Mouse (Mus musculus) embryonic facial prominence, embryonic 13.5 days (tissue): ENCODE measurements around the gene Pex6. TPM values are rescaled to one million over a fixed set of nuclear protein-coding genes. Genes with fewer than 3 reads are reported as not detected.
"Not testable (repeated sequence)": the region's sequence is repeated elsewhere in the genome, so short reads cannot be mapped to it uniquely, and the experiment has no call there.

Source experiments
- ATAC-seq: fragments of 200-750 bp; cut with Nextera tagmentation; 2 replicates; pipeline ENCODE4 v1.8.0; 2017; ENCODE audit warnings: low read depth; ENCODE audit not compliant: insufficient number of reproducible peaks, insufficient read depth, low FRiP score, low TSS enrichment
- H3K27ac ChIP-seq: fragments of 300-500 bp; sonication (generic); 2 replicates; pipeline ENCODE4 v1.5.1; 2015; ENCODE audit warnings: moderate library complexity, mild to moderate bottlenecking, inconsistent platforms
- H3K27me3 ChIP-seq: fragments of 300-500 bp; sonication (generic); 2 replicates; pipeline ENCODE4 v1.6.1; 2015; ENCODE audit warnings: mild to moderate bottlenecking, inconsistent platforms
- H3K36me3 ChIP-seq: fragments of 300-500 bp; sonication (generic); 2 replicates; pipeline ENCODE4 v1.6.1; 2015; ENCODE audit warnings: mild to moderate bottlenecking, inconsistent platforms
- H3K4me1 ChIP-seq: fragments of 300-500 bp; sonication (generic); 2 replicates; pipeline ENCODE4 v1.6.1; 2015; ENCODE audit warnings: inconsistent platforms
- H3K4me2 ChIP-seq: fragments of 300-500 bp; sonication (generic); 2 replicates; pipeline ENCODE4 v1.6.1; 2015; ENCODE audit warnings: moderate library complexity, mild to moderate bottlenecking, inconsistent platforms
- H3K4me3 ChIP-seq: fragments of 300-500 bp; sonication (generic); 2 replicates; pipeline ENCODE4 v1.5.1; 2015; ENCODE audit warnings: mild to moderate bottlenecking, inconsistent platforms
- H3K9ac ChIP-seq: fragments of 300-500 bp; sonication (generic); 2 replicates; pipeline ENCODE4 v1.6.1; 2015; ENCODE audit warnings: mild to moderate bottlenecking, inconsistent platforms
- H3K9me3 ChIP-seq: fragments of 300-500 bp; sonication (generic); 2 replicates; pipeline ENCODE4 v1.6.1; 2016; ENCODE audit warnings: inconsistent platforms
- WGBS: fragments of 180-500 bp; shearing (Covaris S2); methylation state at CpG from one replicate; pipeline ENCODE4 v1.1.7; 2015; ENCODE audit warnings: mixed read lengths; 5-methylcytosine and 5-hydroxymethylcytosine counted together
- polyA plus RNA-seq: library from polyadenylated mRNA; unstranded; fragments of >200 nt; fragmentation: Nextera tagmentation; extraction: Ambion mirVana; gene quantifications from 2 replicates; pipeline ENCODE4 v1.2.1, GENCODE M21; 2015

The Pex6 gene
- polyA plus RNA-seq, 1 experiment from 2014 or later = 32.4 TPM

GRCm38 (mm10) chr17:46742986-46743385, 31.7 kb downstream of the Pex6 start:
- Histone ChIP-seq H3K36me3 (peaks cover 60% of the 10 kb centered on the region), H3K4me2 (no peak overlapping the region), H3K9ac (no peak overlapping the region), H3K27me3 (no peaks in the 10 kb centered on the region), H3K4me1 (no peaks in the 10 kb centered on the region), H3K27ac (no peak overlapping the region), H3K4me3 (no peak overlapping the region), H3K9me3 (no peaks in the 10 kb centered on the region)
- ATAC-seq = no peak
- 89% methylated on average over 9 of the region's 9 CpGs for WGBS

- peaks cover 52% of the 10 kb centered on the region for H3K36me3 ChIP-seq
- WGBS = 76% methylated on average over 2 of the region's 2 CpGs
- no peak for ATAC-seq
Observed at GRCm38 (mm10) chr17:46745506-46745905, 34.2 kb downstream of the Pex6 start.

GRCm38 (mm10) chr17:46747234-46747633, 36.0 kb downstream of the Pex6 start:
- H3K9me3 ChIP-seq = no peaks in the 10 kb centered on the region
- ATAC-seq = no peak
- H3K9ac ChIP-seq = no peak overlapping the region
- no peak overlapping the region for H3K27ac ChIP-seq
- no peak overlapping the region for H3K4me3 ChIP-seq
- WGBS = 85% methylated on average over 8 of the region's 8 CpGs
- H3K27me3 ChIP-seq = no peaks in the 10 kb centered on the region
- peaks cover 47% of the 10 kb centered on the region for H3K36me3 ChIP-seq
- no peak overlapping the region for H3K4me2 ChIP-seq
- H3K4me1 ChIP-seq = peaks cover 12% of the 10 kb centered on the region

More at GRCm38 (mm10) chr17:46745506-46745905, 34.2 kb downstream of the Pex6 start:
- Histone ChIP-seq H3K9me3 (no peaks in the 10 kb centered on the region), H3K4me3 (no peak overlapping the region), H3K27ac (no peak overlapping the region), H3K9ac (no peak overlapping the region), H3K4me2 (no peak overlapping the region), H3K27me3 (no peaks in the 10 kb centered on the region), H3K4me1 (peaks cover 3% of the 10 kb centered on the region)

- Histone ChIP-seq H3K4me2 (no peak overlapping the region), H3K9ac (no peak overlapping the region), H3K27me3 (no peaks in the 10 kb centered on the region), H3K4me3 (no peak overlapping the region), H3K36me3 (peaks cover 41% of the 10 kb centered on the region), H3K4me1 (peaks cover 12% of the 10 kb centered on the region), H3K9me3 (no peaks in the 10 kb centered on the region), H3K27ac (no peak overlapping the region)
- 89% methylated on average over 2 of the region's 2 CpGs for WGBS
- ATAC-seq = no peak
Observed at GRCm38 (mm10) chr17:46747806-46748205, 36.5 kb downstream of the Pex6 start.

GRCm38 (mm10) chr17:46749282-46749681, 38.0 kb downstream of the Pex6 start:
- Histone ChIP-seq H3K4me2 (no peak overlapping the region), H3K9me3 (no peaks in the 10 kb centered on the region), H3K4me1 (peaks cover 12% of the 10 kb centered on the region), H3K27me3 (no peaks in the 10 kb centered on the region), H3K4me3 (no peak overlapping the region), H3K27ac (no peak overlapping the region), H3K9ac (no peak overlapping the region), H3K36me3 (peaks cover 27% of the 10 kb centered on the region)
- WGBS = 84% methylated on average over 5 of the region's 5 CpGs
- ATAC-seq = no peak

GRCm38 (mm10) chr17:46750580-46750979, 39.3 kb downstream of the Pex6 start:
- H3K27ac ChIP-seq = peak overlapping the region; percentile 88; the same call in 1 of the 2 replicates
- H3K4me3 ChIP-seq = peak overlapping the region; percentile 75
- peak overlapping the region; percentile 72 for H3K4me2 ChIP-seq
- H3K27me3 ChIP-seq = no peaks in the 10 kb centered on the region
- no peak for ATAC-seq
- H3K36me3 ChIP-seq = peaks cover 18% of the 10 kb centered on the region
- peaks cover 12% of the 10 kb centered on the region for H3K4me1 ChIP-seq
- 91% methylated on average over 4 of the region's 4 CpGs for whole genome bisulfite sequencing
- no peaks in the 10 kb centered on the region for H3K9me3 ChIP-seq
- peak overlapping the region; percentile 77 for H3K9ac ChIP-seq

GRCm38 (mm10) chr17:46751056-46751793, 40.0 kb downstream of the Pex6 start:
- Histone ChIP-seq H3K9me3 (no peaks in the 10 kb centered on the region), H3K27me3 (no peaks in the 10 kb centered on the region), H3K4me3 (peak overlapping the region; percentile 75), H3K4me1 (peaks cover 13% of the 10 kb centered on the region), H3K36me3 (peaks cover 12% of the 10 kb centered on the region), H3K4me2 (peak overlapping the region; percentile 72), H3K9ac (peak overlapping the region; percentile 77), H3K27ac (peak overlapping the region; percentile 88)
- ATAC-seq = peak; percentile 10; the same call in 1 of the 2 replicates
- WGBS = 25% methylated on average over 16 of the region's 16 CpGs

GRCm38 (mm10) chr17:46751794-46752556, 40.7 kb downstream of the Pex6 start, which contains the start of gene Cnpy3:
Gene Cnpy3, minus strand, starts transcription at chr17:46752214.
- Histone ChIP-seq H3K27me3 (no peaks in the 10 kb centered on the region), H3K27ac (peak within 1 kb of the TSS; percentile 88), H3K4me1 (peaks cover 19% of the 10 kb centered on the region), H3K4me3 (peak within 1 kb of the TSS; percentile 75), H3K9me3 (no peaks in the 10 kb centered on the region), H3K9ac (peak within 1 kb of the TSS; percentile 77), H3K4me2 (peak within 1 kb of the TSS; percentile 72), H3K36me3 (peaks cover 4% of the 10 kb centered on the region; the same call in 1 of the 2 replicates)
- WGBS = under 1% methylated on average over 56 of the region's 58 CpGs
- ATAC-seq = peak; percentile 97

- no peaks in the 10 kb centered on the region for H3K9me3 ChIP-seq
- no peak overlapping the region for H3K4me3 ChIP-seq
- H3K4me2 ChIP-seq = no peak overlapping the region
- WGBS = 71% methylated on average over 12 of the region's 12 CpGs
- no peak overlapping the region for H3K27ac ChIP-seq
- no peak overlapping the region; the same call in 1 of the 2 replicates for H3K9ac ChIP-seq
- H3K36me3 ChIP-seq = no peaks in the 10 kb centered on the region
- peaks cover 8% of the 10 kb centered on the region; the same call in 1 of the 2 replicates for H3K4me1 ChIP-seq
- H3K27me3 ChIP-seq = no peaks in the 10 kb centered on the region
- ATAC-seq = no peak
Observed at GRCm38 (mm10) chr17:46758753-46759152, 47.5 kb downstream of the Pex6 start.

- Histone ChIP-seq H3K36me3 (no peaks in the 10 kb centered on the region), H3K4me1 (no peaks in the 10 kb centered on the region), H3K27ac (no peak within 1 kb of the TSS), H3K4me2 (no peak within 1 kb of the TSS), H3K4me3 (no peak within 1 kb of the TSS), H3K9me3 (no peaks in the 10 kb centered on the region), H3K9ac (no peak within 1 kb of the TSS), H3K27me3 (no peaks in the 10 kb centered on the region)
- no peak for ATAC-seq
- WGBS = 55% methylated on average over 2 of the region's 2 CpGs
Observed at GRCm38 (mm10) chr17:46763544-46763943, 52.3 kb downstream of the Pex6 start, which contains the start of gene Ptcra. Gene Ptcra, minus strand, starts transcription at chr17:46763712.

GRCm38 (mm10) chr17:46764916-46765315, 53.7 kb downstream of the Pex6 start:
- H3K27me3 ChIP-seq, H3K27ac ChIP-seq, H3K4me1 ChIP-seq, H3K4me3 ChIP-seq, H3K9ac ChIP-seq, H3K36me3 ChIP-seq, H3K4me2 ChIP-seq, ATAC-seq, H3K9me3 ChIP-seq: not testable (repeated sequence)
- 65% methylated on average over 9 of the region's 9 CpGs for WGBS
